Mouse (Mus musculus): ENCODE measurements around the gene Olfr1271.
"Not testable (repeated sequence)": the region's sequence is repeated elsewhere in the genome, so short reads cannot be mapped to it uniquely, and the experiment has no call there.

Olfr1271 gene

DNA sequence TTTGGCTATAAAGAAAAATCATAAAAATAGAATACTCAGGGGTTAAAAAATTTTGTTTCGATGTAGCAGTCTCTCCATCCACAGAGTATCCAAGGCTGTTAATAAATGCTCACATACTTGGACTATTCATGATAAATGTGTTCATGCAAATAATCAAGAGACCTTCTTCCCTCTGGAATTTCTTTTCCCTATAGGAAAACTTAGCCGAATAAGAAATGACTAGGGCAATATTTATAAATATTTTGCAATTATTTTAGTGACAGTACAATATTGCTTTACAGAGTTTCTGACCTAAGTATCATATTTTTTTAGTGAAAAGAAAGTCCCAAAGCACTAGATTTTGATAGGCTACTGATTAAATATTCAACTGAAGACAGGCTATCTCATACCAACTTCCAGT, at the start of gene Olfr1271:
Gene Olfr1271 (minus strand): TSS at position 101 of the 400 bp plus-strand sequence.
- DNase-seq = no peak

DNA sequence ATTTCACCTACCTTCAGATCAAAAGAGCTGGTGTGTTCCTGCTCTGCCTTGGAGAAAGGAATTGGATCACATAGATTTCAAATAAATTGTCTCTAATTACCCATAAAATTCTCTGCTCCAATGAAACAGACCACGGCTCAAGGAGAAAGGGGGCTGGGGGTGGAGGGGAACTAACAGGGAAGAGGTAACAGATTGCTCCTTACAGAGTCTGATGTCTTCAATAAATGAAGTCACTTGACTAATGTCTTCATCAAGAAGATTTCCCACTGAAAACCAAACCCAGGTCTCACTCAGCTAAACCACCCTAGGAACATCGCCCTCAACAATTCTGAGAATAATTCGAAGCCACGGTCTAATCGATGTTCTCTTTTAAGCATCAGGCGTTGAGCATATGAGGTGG, 21.9 kb upstream of the Olfr1271 start, which contains the start of gene Olfr1272:
Gene Olfr1272 (minus strand): TSS at position 101 of the 400 bp plus-strand sequence.
- DNase-seq = no peak

GRCm38 (mm10) chr2:90257492-90257891, 13.3 kb downstream of the Olfr1271 start, which contains the start of gene Olfr142:
Gene Olfr142 (minus strand): TSS chr2:90257592.
- DNase-seq = no peak

DNA sequence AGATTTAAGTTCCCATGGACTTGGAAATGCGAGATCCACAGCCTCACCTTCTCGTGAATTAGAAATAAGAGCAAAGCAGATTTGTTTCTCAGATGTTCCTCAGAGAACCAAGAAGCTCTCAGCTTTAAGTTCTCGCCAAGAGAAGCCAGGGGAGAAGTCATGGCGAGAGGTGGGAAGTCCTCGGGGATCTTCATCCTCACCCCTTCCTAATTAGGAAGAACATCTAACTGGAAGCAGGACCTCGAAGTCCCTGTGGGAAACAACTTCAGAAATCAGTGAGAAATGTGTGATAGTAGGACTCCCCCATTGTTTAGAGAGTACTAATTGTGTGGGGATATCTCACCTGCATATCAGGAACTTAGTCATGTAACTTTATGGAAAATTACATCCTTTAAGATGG, 46.4 kb downstream of the Olfr1271 start, which contains the start of gene Olfr1506:
Gene Olfr1506 (minus strand): TSS at position 101 of the 400 bp plus-strand sequence.
- not testable (repeated sequence) for DNase-seq

Data from right cerebral cortex, postnatal 14 days (tissue).